Mouse (Mus musculus) MEL (cell line): Measurements from ENCODE around the gene E130308A19Rik. TPM values are rescaled to one million over a fixed set of nuclear protein-coding genes. Genes with fewer than 3 reads are reported as not detected.

Experiments used
- DNase-seq: peaks from one replicate; pipeline ENCODE4 v3.0.0; 2011; ENCODE audit warnings: low read depth, low spot score
- H3K27ac ChIP-seq: 2 replicates; pipeline ENCODE4 v1.5.1; 2012; ENCODE audit warnings: low read depth, mild to moderate bottlenecking, control low read depth, low read length, moderate library complexity; ENCODE audit not compliant: control insufficient read depth
- H3K27me3 ChIP-seq, 2 experiments: fragments of 150-350 bp in 1 of 2; sonication (generic) in 1 of 2; 2 replicates each; pipeline ENCODE4 v1.6.1; 2012; ENCODE audit warnings: low read length in 2 of 2, mild to moderate bottlenecking in 2 of 2, improper control_type of control experiment in 1 of 2, moderate library complexity in 1 of 2; ENCODE audit not compliant: insufficient read depth in 2 of 2, control insufficient read depth in 1 of 2
- H3K36me3 ChIP-seq, 2 experiments: 2 replicates each; pipeline ENCODE4 v1.6.1; 2012 to 2014; ENCODE audit warnings: low read length in 2 of 2, improper control_type of control experiment in 1 of 2, inconsistent platforms in 1 of 2, mild to moderate bottlenecking in 1 of 2; ENCODE audit not compliant: insufficient read depth in 2 of 2, control insufficient read depth in 1 of 2
- H3K4me1 ChIP-seq, 2 experiments: fragments of 150-350 bp in 1 of 2; sonication (generic) in 1 of 2; 2 replicates each; pipeline ENCODE4 v1.6.1; 2012; ENCODE audit warnings: low read length in 2 of 2, improper control_type of control experiment in 1 of 2, mild to moderate bottlenecking in 1 of 2; ENCODE audit not compliant: insufficient read depth in 2 of 2, control insufficient read depth in 1 of 2
- H3K4me3 ChIP-seq, 2 experiments: fragments of 150-350 bp in 1 of 2; sonication (generic) in 1 of 2; 2 replicates each; pipeline ENCODE4 v1.5.1; 2012; ENCODE audit warnings: low read depth in 2 of 2, low read length in 2 of 2, mild to moderate bottlenecking in 2 of 2, moderate library complexity in 2 of 2, control low read depth in 1 of 2, improper control_type of control experiment in 1 of 2; ENCODE audit not compliant: control insufficient read depth in 1 of 2, insufficient read depth in 1 of 2
- H3K79me2 ChIP-seq: 2 replicates; pipeline ENCODE4 v1.6.1; 2012; ENCODE audit warnings: mild to moderate bottlenecking, low read length, moderate library complexity; ENCODE audit not compliant: control insufficient read depth, poor library complexity, insufficient read depth
- H3K9ac ChIP-seq: 2 replicates; pipeline ENCODE4 v1.6.1; 2012; ENCODE audit warnings: low read depth, mild to moderate bottlenecking, control low read depth, low read length, moderate library complexity; ENCODE audit not compliant: control insufficient read depth, poor library complexity, severe bottlenecking
- H3K9me3 ChIP-seq: fragments of 150-350 bp; sonication (generic); replicated peaks from 2 replicates; pipeline ENCODE4 v1.6.1; 2012; ENCODE audit warnings: mild to moderate bottlenecking, low read length, improper control_type of control experiment, moderate library complexity; ENCODE audit not compliant: insufficient read depth
- BHLHE40 ChIP-seq: IDR thresholded peaks from 2 replicates; pipeline ENCODE4 v1.6.1; 2012; ENCODE audit warnings: low read depth, mild to moderate bottlenecking, inconsistent platforms, low read length, improper control_type of control experiment, borderline replicate concordance
- CHD1 ChIP-seq: IDR thresholded peaks from 2 replicates; pipeline ENCODE4 v1.6.1; 2012; ENCODE audit warnings: low read depth, mild to moderate bottlenecking, inconsistent platforms, low read length, improper control_type of control experiment
- E2F4 ChIP-seq: IDR thresholded peaks from 2 replicates; pipeline ENCODE4 v1.6.1; 2011; ENCODE audit warnings: low read depth, low read length, improper control_type of control experiment, borderline replicate concordance
- EP300 ChIP-seq, 2 experiments: IDR thresholded peaks; 2 replicates each; pipeline ENCODE4 v1.6.1; 2011; ENCODE audit warnings: improper control_type of control experiment in 2 of 2, low read length in 2 of 2, low read depth in 1 of 2, mild to moderate bottlenecking in 1 of 2
- ETS1 ChIP-seq: IDR thresholded peaks from 2 replicates; pipeline ENCODE4 v1.6.1; 2012; ENCODE audit warnings: low read depth, mild to moderate bottlenecking, inconsistent platforms, low read length, improper control_type of control experiment, moderate library complexity
- GATA1 ChIP-seq: IDR thresholded peaks from 2 replicates; pipeline ENCODE4 v1.6.1; 2011; ENCODE audit warnings: low read depth, low read length, improper control_type of control experiment
- JUND ChIP-seq: IDR thresholded peaks from 2 replicates; pipeline ENCODE4 v1.6.1; 2011; ENCODE audit warnings: low read depth, mild to moderate bottlenecking, improper control_type of control experiment, low read length
- MAFK ChIP-seq: IDR thresholded peaks from 2 replicates; pipeline ENCODE4 v1.6.1; 2011; ENCODE audit warnings: low read depth, mild to moderate bottlenecking, low read length, improper control_type of control experiment, borderline replicate concordance
- MXI1 ChIP-seq: IDR thresholded peaks from 2 replicates; pipeline ENCODE4 v1.6.1; 2011; ENCODE audit warnings: mild to moderate bottlenecking, low read depth, low read length, improper control_type of control experiment
- MYC ChIP-seq: IDR thresholded peaks from 2 replicates; pipeline ENCODE4 v1.6.1; 2011; ENCODE audit warnings: low read depth, mild to moderate bottlenecking, low read length, improper control_type of control experiment, moderate library complexity
- NELFE ChIP-seq: IDR thresholded peaks from 2 replicates; pipeline ENCODE4 v1.6.1; 2011; ENCODE audit warnings: low read depth, low read length, improper control_type of control experiment
- NRF1 ChIP-seq: IDR thresholded peaks from 2 replicates; pipeline ENCODE4 v1.6.1; 2014; ENCODE audit warnings: low read depth, mild to moderate bottlenecking, inconsistent platforms, low read length, improper control_type of control experiment, moderate library complexity; ENCODE audit not compliant: poor library complexity, insufficient read depth, severe bottlenecking
- POLR2A ChIP-seq, 2 experiments: IDR thresholded peaks; 2 replicates each; pipeline ENCODE4 v1.6.1; 2011 to 2012; ENCODE audit warnings: low read length in 2 of 2, mild to moderate bottlenecking in 2 of 2, control low read depth in 1 of 2, improper control_type of control experiment in 1 of 2, low read depth in 1 of 2, moderate library complexity in 1 of 2; ENCODE audit not compliant: control insufficient read depth in 1 of 2, insufficient read depth in 1 of 2, poor library complexity in 1 of 2
- POLR2AphosphoS2 ChIP-seq: IDR thresholded peaks from 2 replicates; pipeline ENCODE4 v1.6.1; 2011; ENCODE audit warnings: low read length, improper control_type of control experiment
- POLR2AphosphoS5 ChIP-seq: IDR thresholded peaks from 2 replicates; pipeline ENCODE4 v1.6.1; 2012; ENCODE audit warnings: low read depth, borderline replicate concordance, mild to moderate bottlenecking, inconsistent platforms, low read length, moderate library complexity, mixed read lengths
- RAD21 ChIP-seq: IDR thresholded peaks from 2 replicates; pipeline ENCODE4 v1.6.1; 2011; ENCODE audit warnings: mild to moderate bottlenecking, low read depth, low read length, improper control_type of control experiment
- SIN3A ChIP-seq: IDR thresholded peaks from 2 replicates; pipeline ENCODE4 v1.6.1; 2012; ENCODE audit warnings: low read length, improper control_type of control experiment, inconsistent platforms
- SMC3 ChIP-seq: IDR thresholded peaks from 2 replicates; pipeline ENCODE4 v1.6.1; 2011; ENCODE audit warnings: low read depth, low read length, improper control_type of control experiment
- TAL1 ChIP-seq: IDR thresholded peaks from 2 replicates; pipeline ENCODE4 v1.6.1; 2012; ENCODE audit warnings: mild to moderate bottlenecking, inconsistent platforms, low read length, moderate library complexity, mixed read lengths
- TBP ChIP-seq: IDR thresholded peaks from 2 replicates; pipeline ENCODE4 v1.8.0; 2011; ENCODE audit warnings: low read depth, low read length, improper control_type of control experiment
- USF2 ChIP-seq, 2 experiments: IDR thresholded peaks; 2 replicates each; pipeline ENCODE4 v1.6.1; 2011 to 2012; ENCODE audit warnings: improper control_type of control experiment in 2 of 2, low read length in 2 of 2, borderline replicate concordance in 1 of 2, inconsistent platforms in 1 of 2, low read depth in 1 of 2, mild to moderate bottlenecking in 1 of 2; ENCODE audit not compliant: insufficient read depth in 1 of 2
- ZC3H11A ChIP-seq: IDR thresholded peaks from 2 replicates; pipeline ENCODE4 v1.6.1; 2012; ENCODE audit warnings: low read depth, mild to moderate bottlenecking, inconsistent platforms, low read length, improper control_type of control experiment
- ZMIZ1 ChIP-seq: IDR thresholded peaks from 2 replicates; pipeline ENCODE4 v1.6.1; 2012; ENCODE audit warnings: low read depth, mild to moderate bottlenecking, inconsistent platforms, low read length, improper control_type of control experiment, moderate library complexity
- ZNF384 ChIP-seq: IDR thresholded peaks from 2 replicates; pipeline ENCODE4 v1.6.1; 2012; ENCODE audit warnings: low read depth, mild to moderate bottlenecking, inconsistent platforms, low read length, improper control_type of control experiment
- polyA plus RNA-seq, 2 experiments: library from polyadenylated mRNA; stranded (reverse) in 1 of 2; unstranded in 1 of 2; fragments of >175 nt in 1 of 2; fragments of >200 nt in 1 of 2; gene quantifications; 2 replicates each; pipeline versions ENCODE4 v1.2.1 to v1.2.4; 2012; ENCODE audit warnings: low replicate concordance in 2 of 2, low read depth in 1 of 2; ENCODE audit not compliant: insufficient read length in 2 of 2, insufficient read depth in 1 of 2, missing spikeins in 1 of 2
- total RNA-seq: library from RNA; depleted of rRNA; stranded (reverse); fragments of 300-350 nt; gene quantifications from 2 replicates; pipeline ENCODE4 v1.2.3, GENCODE M21; 2012

E130308A19Rik gene
- total and polyA plus RNA-seq, 3 experiments: 4.0 to 12.5 TPM; not detected in 1

DNA sequence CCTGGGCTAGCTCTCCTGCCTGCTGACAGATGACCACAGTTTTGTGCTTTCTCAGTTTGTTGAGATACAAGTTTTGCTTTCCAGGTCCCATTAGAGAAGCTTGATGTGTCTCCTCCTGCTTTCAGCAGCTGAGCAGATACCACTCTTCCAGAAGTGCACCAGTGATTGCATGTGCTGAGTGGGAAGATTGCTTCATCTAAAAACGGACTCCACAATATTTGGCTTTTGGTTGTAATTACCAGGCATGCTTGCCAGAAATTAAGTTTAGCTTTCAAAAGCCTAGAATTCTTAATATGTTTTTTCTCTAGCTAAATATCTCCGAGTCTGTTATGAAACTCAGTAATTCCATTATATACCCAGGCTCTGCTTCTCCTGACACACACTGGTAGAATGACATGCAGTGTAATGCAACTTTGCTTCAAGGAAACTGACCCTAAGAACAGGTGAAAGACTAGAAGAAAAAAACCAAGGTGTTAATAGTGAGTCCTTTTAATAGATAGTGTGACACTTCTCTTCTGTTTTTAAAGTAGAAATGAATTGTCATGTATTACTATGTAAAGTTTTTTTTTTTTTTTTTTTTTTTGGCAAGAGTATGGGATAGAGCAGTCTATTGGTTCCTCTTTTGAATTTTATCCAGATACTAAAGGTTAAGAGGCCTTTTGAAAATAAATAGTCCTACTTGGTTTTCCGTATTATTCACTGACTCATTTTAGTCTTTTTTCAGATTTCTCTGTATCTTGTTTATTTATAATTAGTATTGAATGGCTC is 40.7 kb downstream of the E130308A19Rik start:
- no peaks in the 10 kb centered on the region for H3K9me3 ChIP-seq
- H3K9ac ChIP-seq: no peak overlapping the region
- H3K27me3 ChIP-seq: no peaks in the 10 kb centered on the region
- no peak overlapping the region for H3K27ac ChIP-seq
- no peaks in the 10 kb centered on the region for H3K79me2 ChIP-seq
- peak; percentile 20 for DNase-seq
- no peak overlapping the region for H3K4me3 ChIP-seq
- peaks cover 8 to 25% of the 10 kb centered on the region in 2 experiments; a peak in 3 of 4 replicates for H3K4me1 ChIP-seq
- peaks cover 0 to 16% of the 10 kb centered on the region in 2 experiments; a peak in 2 of 4 replicates for H3K36me3 ChIP-seq
- TF ChIP-seq MYC (no peak), JUND (no peak), MXI1 (0 out of 2 replicates have a peak, but pooled peaks have one; percentile 19), ZNF384 (peak; percentile 93)
- TF ChIP-seq, all 39 proteins: peak for 2

DNA sequence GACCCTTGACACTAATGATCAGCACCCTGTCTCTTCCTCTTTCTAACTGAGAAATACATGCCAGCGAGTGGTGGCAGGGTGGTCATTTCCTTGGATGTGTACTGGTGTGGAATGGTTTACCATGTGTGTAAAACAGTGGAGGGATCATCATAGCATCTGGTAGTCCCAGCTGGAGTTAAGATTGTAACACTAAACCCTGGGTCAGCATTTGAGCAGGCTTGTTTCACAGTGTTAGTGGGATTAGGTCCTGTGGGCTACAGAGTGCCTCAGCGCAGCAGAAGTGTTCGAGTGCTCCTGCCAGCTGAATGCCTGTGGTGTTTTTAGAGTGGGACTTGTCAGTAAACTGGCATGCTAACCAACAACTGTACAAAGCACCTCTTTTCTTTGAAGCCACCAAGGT is 42.0 kb downstream of the E130308A19Rik start:
- Histone ChIP-seq H3K4me3 (no peak overlapping the region), H3K9ac (no peak overlapping the region)
- no peak for DNase-seq
- TF ChIP-seq MXI1: no peak
- TF ChIP-seq POLR2AphosphoS2: no peak
- TF ChIP-seq EP300 (IDR thresholded peaks at IDR 0.05; ENCODE audit: low read depth in 1 of 2, low read length in 2 of 2): no peak
- no peak for TF ChIP-seq BHLHE40
- TF ChIP-seq ZC3H11A: no peak
- TF ChIP-seq POLR2A (IDR thresholded peaks at IDR 0.05; ENCODE audit: control insufficient read depth in 1 of 2, insufficient read depth in 1 of 2, low read depth in 1 of 2, low read length in 2 of 2, poor library complexity in 1 of 2): no peak
- TF ChIP-seq TAL1: no peak
- no peak for TF ChIP-seq RAD21
- TF ChIP-seq SIN3A: no peak
- TF ChIP-seq, all 39 proteins: peak for 0
- no peaks in the 10 kb centered on the region for H3K27me3 ChIP-seq
- no peak overlapping the region for H3K27ac ChIP-seq
- peaks cover 8 to 26% of the 10 kb centered on the region in 2 experiments; a peak in 3 of 4 replicates for H3K4me1 ChIP-seq
- no peaks in the 10 kb centered on the region for H3K9me3 ChIP-seq
- H3K36me3 ChIP-seq: peaks cover 0 to 19% of the 10 kb centered on the region in 2 experiments; a peak in 2 of 4 replicates
- no peaks in the 10 kb centered on the region for H3K79me2 ChIP-seq

DNA sequence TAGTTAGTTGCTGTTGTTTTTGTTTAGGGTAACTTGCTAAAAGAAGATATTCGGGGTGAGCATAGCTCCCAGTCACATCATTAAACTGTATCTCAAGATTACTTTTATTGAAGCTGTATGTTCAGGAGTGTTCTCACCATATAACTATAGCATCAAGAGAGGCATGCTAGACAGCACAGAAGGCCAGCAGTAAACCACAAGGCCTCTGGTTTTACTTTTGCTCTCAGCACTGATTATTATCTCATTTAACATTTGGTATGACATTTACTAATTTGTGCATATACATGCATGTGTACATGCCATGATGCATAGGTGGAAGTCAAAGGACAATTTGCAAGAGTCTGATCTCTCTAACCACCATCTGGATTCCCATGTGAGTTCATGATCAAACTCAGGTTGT is 43.1 kb downstream of the E130308A19Rik start:
- H3K27ac ChIP-seq: no peak overlapping the region
- peaks cover 0 to 19% of the 10 kb centered on the region in 2 experiments; a peak in 2 of 4 replicates for H3K36me3 ChIP-seq
- no peak for DNase-seq
- H3K4me3 ChIP-seq: no peak overlapping the region
- no peaks in the 10 kb centered on the region for H3K9me3 ChIP-seq
- peaks cover 10 to 33% of the 10 kb centered on the region in 2 experiments; a peak in 3 of 4 replicates for H3K4me1 ChIP-seq
- no peaks in the 10 kb centered on the region for H3K79me2 ChIP-seq
- H3K27me3 ChIP-seq: no peaks in the 10 kb centered on the region
- no peak overlapping the region for H3K9ac ChIP-seq
- no peak for TF ChIP-seq USF2 (IDR thresholded peaks at IDR 0.05; ENCODE audit: borderline replicate concordance in 1 of 2, insufficient read depth in 1 of 2, low read depth in 1 of 2, low read length in 2 of 2)
- TF ChIP-seq CHD1: no peak
- no peak for TF ChIP-seq NRF1
- TF ChIP-seq ZC3H11A: no peak
- TF ChIP-seq ETS1: no peak
- TF ChIP-seq MXI1: no peak
- TF ChIP-seq MAFK: no peak
- no peak for TF ChIP-seq TBP
- no peak for TF ChIP-seq GATA1
- no peak for TF ChIP-seq E2F4
- TF ChIP-seq NELFE: no peak
- no peak for TF ChIP-seq POLR2AphosphoS5
- no peak for TF ChIP-seq RAD21
- no peak for TF ChIP-seq POLR2A (IDR thresholded peaks at IDR 0.05; ENCODE audit: control insufficient read depth in 1 of 2, insufficient read depth in 1 of 2, low read depth in 1 of 2, low read length in 2 of 2, poor library complexity in 1 of 2)
- no peak for TF ChIP-seq TAL1
- no peak for TF ChIP-seq ZMIZ1
- no peak for TF ChIP-seq ZNF384
- TF ChIP-seq SMC3: no peak
